Mouse (Mus musculus) liver, postnatal 0 days (tissue): ENCODE measurements around the gene Ankrd17.

Experiments used
- CTCF ChIP-seq: sonication (generic); IDR thresholded peaks from 2 replicates; pipeline ENCODE4 v1.5.1; 2016; ENCODE audit warnings: antibody characterized with exemption, low read depth
- EP300 ChIP-seq: IDR thresholded peaks from 2 replicates; pipeline ENCODE4 v1.6.1; 2016; ENCODE audit warnings: antibody characterized with exemption, low read depth, mild to moderate bottlenecking

- no peak for TF ChIP-seq CTCF
- no peak for TF ChIP-seq EP300
These were observed 133.1 kb downstream of the Ankrd17 start for GRCm38 (mm10) chr5:90233305-90233704.
